Mouse (Mus musculus) liver, embryonic 11.5 days (tissue): Measurements from ENCODE around the gene Nfia. TPM values are rescaled to one million over a fixed set of nuclear protein-coding genes. Genes with fewer than 3 reads are reported as not detected.
A peak's percentile ranks its signal among the peaks of the same experiment; 100 is the strongest.

Source experiments
- ATAC-seq: fragments of 200-750 bp; cut with Nextera tagmentation; replicated peaks from 2 replicates; pipeline ENCODE4 v1.8.0; 2017; ENCODE audit warnings: moderate number of reproducible peaks, mild to moderate bottlenecking, moderate TSS enrichment, moderate library complexity; ENCODE audit not compliant: low FRiP score
- DNase-seq: peaks from one replicate; pipeline ENCODE4 v3.0.0-alpha.2; 2017; ENCODE audit warnings: low spot score
- H3K27ac ChIP-seq: fragments of 300-500 bp; sonication (generic); 2 replicates; pipeline ENCODE4 v1.5.1; 2014; ENCODE audit warnings: mild to moderate bottlenecking, low read depth, low read length, control low read depth
- H3K27me3 ChIP-seq: fragments of 300-500 bp; sonication (generic); replicated peaks from 2 replicates; pipeline ENCODE4 v1.6.1; 2014; ENCODE audit warnings: low read length, mixed read lengths; ENCODE audit not compliant: control insufficient read depth, insufficient read depth
- H3K36me3 ChIP-seq: fragments of 300-500 bp; sonication (generic); 2 replicates; pipeline ENCODE4 v1.6.1; 2014; ENCODE audit warnings: mild to moderate bottlenecking, low read length, moderate library complexity, mixed read lengths; ENCODE audit not compliant: control insufficient read depth, insufficient read depth
- H3K4me1 ChIP-seq: fragments of 300-500 bp; sonication (generic); replicated peaks from 2 replicates; pipeline ENCODE4 v1.6.1; 2014; ENCODE audit warnings: low read length, mixed read lengths; ENCODE audit not compliant: control insufficient read depth, insufficient read depth
- H3K4me2 ChIP-seq: fragments of 300-500 bp; sonication (generic); 2 replicates; pipeline ENCODE4 v1.6.1; 2014; ENCODE audit warnings: mild to moderate bottlenecking, control low read depth, moderate library complexity
- H3K4me3 ChIP-seq: fragments of 300-500 bp; sonication (generic); 2 replicates; pipeline ENCODE4 v1.5.1; 2014; ENCODE audit warnings: low read depth, low read length, control low read depth
- H3K9ac ChIP-seq: fragments of 300-500 bp; sonication (generic); 2 replicates; pipeline ENCODE4 v1.6.1; 2014; ENCODE audit warnings: low read depth, low read length, control low read depth
- H3K9me3 ChIP-seq: fragments of 300-500 bp; sonication (generic); 2 replicates; pipeline ENCODE4 v1.6.1; 2016; ENCODE audit warnings: low read length, inconsistent platforms, mixed read lengths; ENCODE audit not compliant: control insufficient read depth
- WGBS: fragments of 180-500 bp; shearing (Covaris S2); extraction: QIAGEN DNeasy Blood & Tissue Kit; methylation state at CpG from one replicate; pipeline ENCODE4 v1.1.7; 2014; 5-methylcytosine and 5-hydroxymethylcytosine counted together
- polyA plus RNA-seq: library from polyadenylated mRNA; unstranded; fragments of >200 nt; fragmentation: Nextera tagmentation; extraction: Ambion mirVana; gene quantifications from 2 replicates; pipeline ENCODE4 v1.2.1, GENCODE M21; 2014

Gene Nfia
- polyA plus RNA-seq, 1 experiment from 2014 or later, result 11.3 TPM

GRCm38 (mm10) chr4:97923248-97923647, 150.7 kb downstream of the Nfia start:
- H3K27ac ChIP-seq, result no peak overlapping the region
- H3K36me3 ChIP-seq, result no peaks in the 10 kb centered on the region
- 43% methylated on average over 5 of the region's 5 CpGs for WGBS
- no peaks in the 10 kb centered on the region for H3K9me3 ChIP-seq
- peaks cover 6% of the 10 kb centered on the region for H3K4me1 ChIP-seq
- no peak overlapping the region for H3K4me3 ChIP-seq
- no peak overlapping the region for H3K9ac ChIP-seq
- H3K27me3 ChIP-seq, result no peaks in the 10 kb centered on the region
- ATAC-seq (peak; percentile 89), DNase-seq (no peak)
- no peak overlapping the region for H3K4me2 ChIP-seq

- Histone ChIP-seq H3K4me3 (no peak overlapping the region), H3K4me1 (peaks cover 6% of the 10 kb centered on the region), H3K27me3 (no peaks in the 10 kb centered on the region), H3K4me2 (no peak overlapping the region), H3K36me3 (no peaks in the 10 kb centered on the region), H3K9ac (no peak overlapping the region), H3K27ac (no peak overlapping the region), H3K9me3 (no peaks in the 10 kb centered on the region)
- 74% methylated on average over 8 of the region's 8 CpGs for WGBS
- ATAC-seq, result no peak
- DNase-seq, result peak; percentile 37
These were observed 151.4 kb downstream of the Nfia start for GRCm38 (mm10) chr4:97923876-97924316.

DNA sequence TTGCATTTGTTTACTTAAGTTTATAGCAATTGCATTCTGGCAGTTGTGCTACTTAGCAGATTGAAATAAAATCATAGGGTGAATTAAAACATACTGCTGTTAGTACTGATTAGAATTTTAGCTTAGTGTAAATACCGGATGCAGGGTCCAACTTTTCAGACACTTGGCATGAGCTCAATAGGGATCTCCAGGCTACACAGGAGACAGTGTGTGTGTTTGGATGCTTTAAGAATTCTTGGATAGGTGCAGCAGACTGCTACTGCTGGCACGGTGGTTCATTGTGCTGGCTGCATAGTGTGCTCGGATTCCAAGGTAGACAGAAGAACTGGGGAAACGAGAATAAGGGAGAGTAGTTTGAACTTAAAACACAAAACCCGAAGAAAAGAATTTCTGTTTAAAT, 151.9 kb downstream of the Nfia start:
- 90% methylated on average over 5 of the region's 5 CpGs for WGBS
- Histone ChIP-seq H3K9me3 (no peaks in the 10 kb centered on the region), H3K9ac (no peak overlapping the region), H3K4me3 (no peak overlapping the region), H3K4me2 (no peak overlapping the region), H3K36me3 (no peaks in the 10 kb centered on the region), H3K27me3 (no peaks in the 10 kb centered on the region), H3K27ac (no peak overlapping the region), H3K4me1 (peaks cover 6% of the 10 kb centered on the region)
- ATAC-seq (no peak), DNase-seq (no peak)

DNA sequence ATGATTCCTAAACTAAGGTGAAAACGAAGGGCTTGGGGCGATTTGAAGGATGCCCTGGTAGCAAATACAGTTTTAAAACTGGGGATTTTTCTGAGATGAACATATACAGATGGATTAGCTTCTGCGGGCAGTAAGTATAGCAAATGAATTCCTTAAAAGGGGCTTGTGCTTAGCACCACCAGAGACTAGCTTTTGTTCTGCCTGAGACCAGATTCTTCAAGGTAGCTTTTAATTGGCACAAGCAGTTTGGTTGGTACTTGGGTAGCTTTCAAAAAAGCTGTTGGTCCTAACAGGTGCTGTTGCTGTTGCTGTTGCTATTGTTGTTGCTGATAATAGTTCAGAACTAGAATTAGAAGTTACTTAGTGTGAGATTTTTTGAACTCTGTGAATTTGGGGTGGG, 152.3 kb downstream of the Nfia start:
- Histone ChIP-seq H3K36me3 (no peaks in the 10 kb centered on the region), H3K4me1 (peaks cover 6% of the 10 kb centered on the region), H3K4me2 (no peak overlapping the region), H3K4me3 (no peak overlapping the region), H3K9ac (no peak overlapping the region), H3K9me3 (no peaks in the 10 kb centered on the region), H3K27me3 (no peaks in the 10 kb centered on the region), H3K27ac (no peak overlapping the region)
- DNase-seq (no peak), ATAC-seq (no peak)
- 84% methylated on average over 3 of the region's 3 CpGs for WGBS

DNA sequence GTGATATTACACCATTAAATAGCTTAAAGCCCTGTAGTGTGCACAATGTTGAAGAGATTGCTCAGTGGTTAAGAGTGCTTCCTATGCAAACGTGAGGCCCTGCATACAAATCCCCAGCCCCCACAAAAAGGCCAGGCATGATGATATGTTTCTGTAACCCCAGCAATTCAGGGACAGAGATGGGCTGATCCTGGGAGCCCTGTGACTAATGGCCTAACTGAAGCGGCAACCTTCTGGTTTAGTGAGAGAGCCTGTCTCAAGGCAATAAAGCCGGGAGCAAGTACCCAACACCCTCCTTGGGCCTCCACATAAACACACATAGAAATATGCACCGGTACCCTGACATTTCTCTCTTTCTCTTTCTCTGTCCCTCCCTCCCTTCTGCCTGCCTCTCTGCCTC, 153.1 kb downstream of the Nfia start:
- H3K9me3 ChIP-seq, result no peaks in the 10 kb centered on the region
- no peak overlapping the region for H3K4me2 ChIP-seq
- H3K36me3 ChIP-seq, result no peaks in the 10 kb centered on the region
- H3K27ac ChIP-seq, result no peak overlapping the region
- ATAC-seq (no peak), DNase-seq (no peak)
- no peaks in the 10 kb centered on the region for H3K27me3 ChIP-seq
- H3K4me3 ChIP-seq, result no peak overlapping the region
- H3K4me1 ChIP-seq, result peaks cover 6% of the 10 kb centered on the region
- 75% methylated on average over 4 of the region's 4 CpGs for WGBS
- H3K9ac ChIP-seq, result no peak overlapping the region

- WGBS, result 83% methylated on average over 5 of the region's 5 CpGs
- Histone ChIP-seq H3K9me3 (no peaks in the 10 kb centered on the region), H3K27ac (no peak overlapping the region), H3K27me3 (no peaks in the 10 kb centered on the region), H3K4me1 (peaks cover 6% of the 10 kb centered on the region), H3K36me3 (no peaks in the 10 kb centered on the region), H3K9ac (no peak overlapping the region), H3K4me2 (no peak overlapping the region), H3K4me3 (no peak overlapping the region)
- ATAC-seq (no peak), DNase-seq (no peak)
These were observed 154.2 kb downstream of the Nfia start for GRCm38 (mm10) chr4:97926607-97927308.

GRCm38 (mm10) chr4:97927309-97927656, 154.7 kb downstream of the Nfia start:
- Histone ChIP-seq H3K4me3 (no peak overlapping the region), H3K9me3 (no peaks in the 10 kb centered on the region), H3K4me1 (peaks cover 6% of the 10 kb centered on the region), H3K4me2 (no peak overlapping the region), H3K27ac (no peak overlapping the region), H3K9ac (no peak overlapping the region), H3K27me3 (no peaks in the 10 kb centered on the region), H3K36me3 (no peaks in the 10 kb centered on the region)
- WGBS, result 76% methylated on average over 3 of the region's 3 CpGs
- DNase-seq (no peak), ATAC-seq (no peak)

DNA sequence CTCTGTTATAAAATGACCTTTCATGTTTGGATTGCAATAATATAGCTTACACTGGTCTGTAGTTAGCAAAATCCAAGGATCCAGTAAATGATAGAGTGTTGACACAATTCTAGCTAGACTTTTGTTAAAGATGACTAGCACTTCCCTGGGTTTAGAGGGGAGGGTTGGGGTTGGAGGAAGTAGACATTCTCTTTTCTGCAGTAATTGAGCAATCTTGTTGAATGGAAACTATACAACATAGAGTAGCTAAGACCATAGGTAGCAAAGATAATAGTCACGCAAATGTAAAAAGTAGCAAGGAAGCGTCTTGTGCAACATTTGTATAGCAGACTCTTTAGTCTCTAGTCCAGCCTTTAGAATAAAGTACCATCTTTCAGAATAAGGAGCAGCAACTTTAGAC, 163.8 kb downstream of the Nfia start:
- no peaks in the 10 kb centered on the region for H3K36me3 ChIP-seq
- H3K27me3 ChIP-seq, result no peaks in the 10 kb centered on the region
- no peak overlapping the region for H3K27ac ChIP-seq
- H3K4me1 ChIP-seq, result no peaks in the 10 kb centered on the region
- DNase-seq (no peak), ATAC-seq (no peak)
- no peaks in the 10 kb centered on the region for H3K9me3 ChIP-seq
- H3K9ac ChIP-seq, result no peak overlapping the region
- no peak overlapping the region for H3K4me2 ChIP-seq
- no peak overlapping the region for H3K4me3 ChIP-seq
- 78% methylated on average over 2 of the region's 2 CpGs for WGBS

GRCm38 (mm10) chr4:97936912-97937311, 164.4 kb downstream of the Nfia start:
- no peak overlapping the region for H3K4me3 ChIP-seq
- no peaks in the 10 kb centered on the region for H3K4me1 ChIP-seq
- no peaks in the 10 kb centered on the region for H3K36me3 ChIP-seq
- H3K4me2 ChIP-seq, result no peak overlapping the region
- H3K9me3 ChIP-seq, result no peaks in the 10 kb centered on the region
- DNase-seq (no peak), ATAC-seq (no peak)
- WGBS, result 60% methylated on average over 3 of the region's 3 CpGs
- no peaks in the 10 kb centered on the region for H3K27me3 ChIP-seq
- no peak overlapping the region for H3K9ac ChIP-seq
- no peak overlapping the region for H3K27ac ChIP-seq
